Mouse (Mus musculus): ENCODE data around the gene Lrrc4c.

DNA sequence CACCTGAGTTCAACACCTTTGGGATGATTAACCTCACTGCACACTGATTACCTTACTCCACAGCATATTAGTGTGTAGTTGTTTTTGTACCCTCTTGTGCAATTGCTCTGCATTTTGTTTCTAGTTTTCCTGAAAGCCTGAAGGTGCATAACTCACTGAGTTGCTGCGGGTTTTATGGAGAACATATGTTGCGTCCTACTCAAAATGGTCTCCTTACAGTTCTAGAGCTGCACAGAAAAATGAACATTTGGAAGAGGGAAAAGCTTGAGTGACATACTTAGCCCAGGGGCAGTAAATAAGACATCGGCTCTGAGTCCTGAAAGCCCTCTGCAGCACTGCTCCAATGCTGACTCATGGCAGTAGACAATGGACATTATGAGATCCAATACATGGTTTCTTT lies 727.7 kb downstream of the Lrrc4c start:
- TF ChIP-seq HCFC1 (IDR thresholded peaks at IDR 0.05; ENCODE audit: borderline replicate concordance, insufficient read depth, low read length) (no peak), ZC3H11A (IDR thresholded peaks at IDR 0.05; ENCODE audit: borderline replicate concordance, low read depth, low read length) (no peak), MAFK (IDR thresholded peaks at IDR 0.05; ENCODE audit: insufficient read depth, low read depth, low read length) (no peak), ZNF384 (IDR thresholded peaks at IDR 0.05; ENCODE audit: low read depth, low read length) (no peak), CHD2 (IDR thresholded peaks at IDR 0.05; ENCODE audit: low read depth, low read length) (no peak)

Data from ES-E14 (cell line).